Mouse (Mus musculus) embryonic stem cell, embryonic (primary cell): ENCODE measurements around the gene Plxna4.

Experiments used
- CTCF ChIA-PET, 4 experiments: fragments of 300-600 bp in 2 of 4; fragments of 350-600 bp in 2 of 4; sonication (Branson Sonifier 250); formaldehyde crosslinking; loops; one replicate each; lab custom pipeline; 2022; ENCODE audit warnings: inconsistent platforms in 2 of 4; lab: Charles Lee
- POLR2A ChIA-PET, 4 experiments: fragments of 300-600 bp in 2 of 4; fragments of 350-600 bp in 2 of 4; sonication (Branson Sonifier 250); formaldehyde crosslinking; loops; one replicate each; lab custom pipeline; 2022; ENCODE audit warnings: antibody characterized with exemption in 4 of 4, inconsistent platforms in 1 of 4; lab: Charles Lee

The Plxna4 gene

GRCm38 (mm10) chr6:32251674-32252073 lies 336.3 kb downstream of the Plxna4 start:
- CTCF ChIA-PET = no interaction called here

GRCm38 (mm10) chr6:32246036-32246435 lies 342.0 kb downstream of the Plxna4 start:
- ChIA-PET POLR2A (no interaction called here), CTCF (interaction anchor here in 1 of 4 experiments (0.7 kb wide), 1 partner anchor 39 kb away, joined by 3 read pairs; no protein-coding TSS in a partner anchor)

More at GRCm38 (mm10) chr6:32251674-32252073, 336.3 kb downstream of the Plxna4 start:
- POLR2A ChIA-PET = no interaction called here

- CTCF ChIA-PET = no interaction called here
- POLR2A ChIA-PET = no interaction called here
Observed at GRCm38 (mm10) chr6:32243040-32243439, 345.0 kb downstream of the Plxna4 start.

GRCm38 (mm10) chr6:32231383-32231782 lies 356.6 kb downstream of the Plxna4 start:
- POLR2A ChIA-PET = no interaction called here
- CTCF ChIA-PET = interaction anchor here in 1 of 4 experiments (0.6 kb wide), 1 partner anchor 58 kb away, joined by 6 read pairs; no protein-coding TSS in a partner anchor

GRCm38 (mm10) chr6:32226636-32227035 lies 361.4 kb downstream of the Plxna4 start:
- CTCF ChIA-PET = no interaction called here
- POLR2A ChIA-PET = no interaction called here

GRCm38 (mm10) chr6:32224007-32224703 lies 363.8 kb downstream of the Plxna4 start:
- ChIA-PET CTCF (interaction anchor here in 1 of 4 experiments (0.5 kb wide), 2 partner anchors 18 to 406 kb away, joined by 3 read pairs; no protein-coding TSS in a partner anchor), POLR2A (no interaction called here)

GRCm38 (mm10) chr6:32220765-32221164 lies 367.2 kb downstream of the Plxna4 start:
- POLR2A ChIA-PET = interaction anchor here in 1 of 4 experiments (1.3 kb wide), 1 partner anchor 83 kb away, joined by 3 read pairs; no protein-coding TSS in a partner anchor
- CTCF ChIA-PET = no interaction called here

GRCm38 (mm10) chr6:32218544-32218943 lies 369.4 kb downstream of the Plxna4 start:
- CTCF ChIA-PET = no interaction called here
- POLR2A ChIA-PET = interaction anchor here in 1 of 4 experiments (1.4 kb wide), 1 partner anchor 11 kb away, joined by 3 read pairs; no protein-coding TSS in a partner anchor

GRCm38 (mm10) chr6:32212439-32212838 lies 375.6 kb downstream of the Plxna4 start:
- CTCF ChIA-PET = no interaction called here
- POLR2A ChIA-PET = interaction anchor here in 1 of 4 experiments (0.9 kb wide), 1 partner anchor 14 kb away, joined by 3 read pairs; no protein-coding TSS in a partner anchor

- POLR2A ChIA-PET = no interaction called here
- CTCF ChIA-PET = no interaction called here
Observed at GRCm38 (mm10) chr6:32210139-32210538, 377.9 kb downstream of the Plxna4 start.

- CTCF ChIA-PET = no interaction called here
- POLR2A ChIA-PET = interaction anchor here in 2 of 4 experiments (0.6 to 0.8 kb wide), 2 partner anchors 117 to 166 kb away, joined by 3 read pairs; no protein-coding TSS in a partner anchor
Observed at GRCm38 (mm10) chr6:32208951-32209350, 379.0 kb downstream of the Plxna4 start.

- CTCF ChIA-PET = no interaction called here
- POLR2A ChIA-PET = no interaction called here
Observed at GRCm38 (mm10) chr6:32204253-32204652, 383.7 kb downstream of the Plxna4 start.

- ChIA-PET POLR2A (interaction anchor here in 1 of 4 experiments (1.4 kb wide), 1 partner anchor 306 kb away, joined by 3 read pairs; no protein-coding TSS in a partner anchor), CTCF (no interaction called here)
Observed at GRCm38 (mm10) chr6:32203389-32203788, 384.6 kb downstream of the Plxna4 start.

- ChIA-PET POLR2A (interaction anchor here in 2 of 4 experiments (0.8 to 1.4 kb wide), 3 partner anchors 13 to 305 kb away, joined by 3 to 5 read pairs (median 3); no protein-coding TSS in a partner anchor), CTCF (interaction anchor here in 1 of 4 experiments (0.6 to 1.2 kb wide), 2 partner anchors 117 to 677 kb away, joined by 4 read pairs; no protein-coding TSS in a partner anchor)
Observed at GRCm38 (mm10) chr6:32202664-32203192, 385.3 kb downstream of the Plxna4 start.

GRCm38 (mm10) chr6:32201506-32201905 lies 386.5 kb downstream of the Plxna4 start:
- POLR2A ChIA-PET = no interaction called here

GRCm38 (mm10) chr6:32199616-32200015 lies 388.4 kb downstream of the Plxna4 start:
- POLR2A ChIA-PET = no interaction called here
- CTCF ChIA-PET = no interaction called here

More at GRCm38 (mm10) chr6:32201506-32201905, 386.5 kb downstream of the Plxna4 start:
- CTCF ChIA-PET = no interaction called here

GRCm38 (mm10) chr6:32196913-32197312 lies 391.1 kb downstream of the Plxna4 start:
- ChIA-PET CTCF (interaction anchor here in 1 of 4 experiments (0.7 kb wide), 1 partner anchor 68 kb away, joined by 3 read pairs; no protein-coding TSS in a partner anchor), POLR2A (no interaction called here)

- CTCF ChIA-PET = no interaction called here
- POLR2A ChIA-PET = no interaction called here
Observed at GRCm38 (mm10) chr6:32193046-32193445, 394.9 kb downstream of the Plxna4 start.

GRCm38 (mm10) chr6:32184402-32184985 lies 403.5 kb downstream of the Plxna4 start:
- POLR2A ChIA-PET = no interaction called here
- CTCF ChIA-PET = interaction anchor here in 1 of 4 experiments (0.5 kb wide), 1 partner anchor 189 kb away, joined by 3 read pairs; no protein-coding TSS in a partner anchor
